Mouse (Mus musculus): ENCODE results near the gene Rnh1. TPM values are rescaled to one million over a fixed set of nuclear protein-coding genes. Genes with fewer than 3 reads are reported as not detected.

The Rnh1 gene
- 101 and 118 TPM in 2 replicates for polyA plus RNA-seq (2012; rRNA removed; ENCODE audit: low replicate concordance)

GRCm38 (mm10) chr7:141172116-141173006 lies at the start of gene Rnh1:
Gene Rnh1, minus strand, starts transcription at chr7:141172857.

DNA sequence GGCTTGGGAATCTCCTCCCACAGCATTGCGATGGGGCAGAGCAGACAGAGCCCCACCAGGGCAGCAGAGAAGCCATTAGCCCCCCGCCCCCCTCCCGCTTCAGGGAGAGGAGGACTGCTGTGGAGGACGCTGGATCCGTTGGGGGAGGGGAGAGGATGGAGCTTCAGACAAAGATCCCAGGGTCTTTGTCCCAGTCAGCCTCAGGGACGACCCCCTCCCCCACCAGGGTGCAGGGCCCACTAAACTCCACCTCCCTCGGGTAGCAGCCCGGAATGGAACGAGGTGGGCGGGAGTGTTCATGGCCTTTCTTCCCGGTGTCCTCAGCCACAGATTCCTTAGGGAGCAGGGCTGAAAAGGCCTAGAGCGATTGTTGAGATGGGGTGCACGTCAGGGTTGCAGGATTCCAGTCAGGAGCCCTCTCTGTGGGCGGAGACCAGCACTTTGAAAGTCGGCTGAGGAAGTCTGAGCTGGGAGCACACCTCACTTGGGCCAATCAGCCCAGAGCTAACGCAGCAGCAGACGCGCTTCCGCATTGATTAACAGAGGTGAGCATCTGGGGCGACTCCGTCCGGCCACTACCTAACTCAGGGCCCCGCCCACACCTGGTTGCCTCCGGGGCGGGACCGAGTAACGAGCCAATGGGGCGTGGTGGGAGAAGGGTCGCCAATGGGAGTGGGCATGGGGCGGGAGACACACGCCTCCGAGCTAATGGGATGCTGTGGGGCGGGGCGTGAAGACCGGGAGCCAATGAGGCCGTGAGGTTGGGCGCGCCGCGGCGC lies 42.6 kb upstream of the Rnh1 start, which contains the start of gene Rassf7:
Gene Rassf7 (plus strand): TSS at position 760 of the 779 bp plus-strand sequence.

DNA sequence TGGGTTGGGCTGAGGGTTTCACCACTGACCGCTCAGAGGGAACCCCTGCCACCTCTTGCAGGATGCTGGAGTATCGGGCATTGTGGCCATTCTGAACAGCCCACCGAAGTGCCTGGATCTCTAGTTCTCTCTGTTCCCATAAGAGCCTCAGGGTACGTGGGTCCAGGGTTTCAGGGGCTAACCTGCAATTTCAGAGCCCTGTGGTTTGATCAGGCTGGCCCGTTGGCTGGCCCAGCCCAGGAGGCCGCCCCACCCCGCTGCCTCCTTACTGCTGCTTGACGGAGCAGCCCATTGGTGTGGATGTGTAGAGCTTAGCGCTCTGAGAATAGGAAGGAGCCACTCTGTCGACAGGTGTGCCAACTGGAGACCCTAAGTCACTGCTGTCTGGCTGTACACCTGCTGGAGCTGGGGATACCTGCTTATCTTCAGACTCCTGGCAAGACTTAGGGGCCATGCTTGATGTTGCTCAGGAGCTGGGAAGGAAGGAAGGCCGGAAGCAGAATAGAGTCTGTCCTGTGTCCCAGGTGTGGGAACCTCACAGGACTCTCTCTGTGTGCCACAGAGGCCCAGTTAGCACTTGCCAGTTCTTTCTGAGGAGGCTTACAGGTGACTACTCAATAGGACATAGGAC lies 41.1 kb upstream of the Rnh1 start, which contains the start of gene Lmntd2:
Gene Lmntd2 (minus strand): TSS at position 476 of the 631 bp plus-strand sequence.

GRCm38 (mm10) chr7:141193948-141194347 lies 21.3 kb upstream of the Rnh1 start, which contains the start of the genes Hras and Lrrc56:
Gene Hras, minus strand, starts transcription at chr7:141194005.
Gene Lrrc56, plus strand, starts transcription at chr7:141194157.

DNA sequence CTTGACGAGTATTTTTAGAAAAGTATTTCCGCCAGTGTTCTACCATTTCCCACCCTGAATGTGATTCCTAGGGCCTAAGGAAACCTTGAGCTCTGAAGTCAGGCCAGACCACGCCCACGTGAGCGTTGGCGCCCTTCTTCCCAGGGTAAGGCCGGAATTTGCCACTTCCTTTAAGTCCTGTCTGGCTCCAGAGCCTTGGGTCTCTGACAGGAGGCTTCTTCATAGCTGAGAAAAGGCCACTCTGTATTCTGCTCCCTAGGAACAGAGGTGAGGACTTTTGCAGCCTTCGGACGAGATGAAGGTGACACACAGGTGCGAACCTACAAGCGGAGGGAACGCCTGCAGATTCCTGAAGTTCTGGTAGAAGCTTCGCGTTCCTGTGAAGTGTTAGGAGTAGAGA lies 50.4 kb downstream of the Rnh1 start, which contains the start of gene Ptdss2:
Gene Ptdss2 (plus strand): TSS at position 138 of the 400 bp plus-strand sequence.

GRCm38 (mm10) chr7:141117636-141118035 lies 55.0 kb downstream of the Rnh1 start, which contains the start of gene Ano9:
Gene Ano9, minus strand, starts transcription at chr7:141117806.

Other genes starting within 250 kb of the Rnh1 start
- 17.9 and 19.5 TPM in 2 replicates for gene Pgghg, start 231.5 kb downstream of the Rnh1 start, polyA plus RNA-seq (2012; rRNA removed; ENCODE audit: low replicate concordance)
- 1.1 and 1.3 TPM in 2 replicates for gene Ifitm5, start 222.6 kb downstream of the Rnh1 start, polyA plus RNA-seq (2012; rRNA removed; ENCODE audit: low replicate concordance)
- not detected in 2 replicates for gene Gm45717, start 216.9 kb downstream of the Rnh1 start, polyA plus RNA-seq (2012; rRNA removed; ENCODE audit: low replicate concordance)
- 322 and 327 TPM in 2 replicates for gene Ifitm2, start 216.9 kb downstream of the Rnh1 start, polyA plus RNA-seq (2012; rRNA removed; ENCODE audit: low replicate concordance)
- gene Ifitm1, start 205.6 kb downstream of the Rnh1 start, polyA plus RNA-seq (2012; rRNA removed; ENCODE audit: low replicate concordance): 69.2 and 79.8 TPM in 2 replicates
- 90.0 and 119 TPM in 2 replicates for gene Ifitm3, start 162.1 kb downstream of the Rnh1 start, polyA plus RNA-seq (2012; rRNA removed; ENCODE audit: low replicate concordance)
- gene Ifitm6, start 154.9 kb downstream of the Rnh1 start, polyA plus RNA-seq (2012; rRNA removed; ENCODE audit: low replicate concordance): 0.75 and 2.8 TPM in 2 replicates
- not detected in 2 replicates for gene Gm17387, start 143.7 kb downstream of the Rnh1 start, polyA plus RNA-seq (2012; rRNA removed; ENCODE audit: low replicate concordance)
- gene B4galnt4, start 111.8 kb downstream of the Rnh1 start, polyA plus RNA-seq (2012; rRNA removed; ENCODE audit: low replicate concordance): 12.4 and 24.8 TPM in 2 replicates
- gene Pkp3, start 94.6 kb downstream of the Rnh1 start, polyA plus RNA-seq (2012; rRNA removed; ENCODE audit: low replicate concordance): 124 and 153 TPM in 2 replicates
- 36.7 and 51.6 TPM in 2 replicates for gene Sigirr, start 72.3 kb downstream of the Rnh1 start, polyA plus RNA-seq (2012; rRNA removed; ENCODE audit: low replicate concordance)
- 63.8 and 73.8 TPM in 2 replicates for gene Ano9, start 55.1 kb downstream of the Rnh1 start, polyA plus RNA-seq (2012; rRNA removed; ENCODE audit: low replicate concordance)
- gene Ptdss2, start 50.5 kb downstream of the Rnh1 start, polyA plus RNA-seq (2012; rRNA removed; ENCODE audit: low replicate concordance): 22.2 and 35.2 TPM in 2 replicates
- gene Hras, start 21.1 kb upstream of the Rnh1 start, polyA plus RNA-seq (2012; rRNA removed; ENCODE audit: low replicate concordance): 42.6 and 50.0 TPM in 2 replicates
- gene Lrrc56, start 21.3 kb upstream of the Rnh1 start, polyA plus RNA-seq (2012; rRNA removed; ENCODE audit: low replicate concordance): 6.5 and 9.6 TPM in 2 replicates
- 9.3 and 10.1 TPM in 2 replicates for gene Lmntd2, start 41.2 kb upstream of the Rnh1 start, polyA plus RNA-seq (2012; rRNA removed; ENCODE audit: low replicate concordance)
- 141 and 227 TPM in 2 replicates for gene Rassf7, start 43.0 kb upstream of the Rnh1 start, polyA plus RNA-seq (2012; rRNA removed; ENCODE audit: low replicate concordance)
- gene Phrf1, start 55.9 kb upstream of the Rnh1 start, polyA plus RNA-seq (2012; rRNA removed; ENCODE audit: low replicate concordance): 28.2 and 33.6 TPM in 2 replicates
- 130 and 684 TPM in 2 replicates for gene Irf7, start 93.6 kb upstream of the Rnh1 start, polyA plus RNA-seq (2012; rRNA removed; ENCODE audit: low replicate concordance)
- gene Cdhr5, start 103.9 kb upstream of the Rnh1 start, polyA plus RNA-seq (2012; rRNA removed; ENCODE audit: low replicate concordance): 584 and 1,633 TPM in 2 replicates
- gene Sct, start 106.3 kb upstream of the Rnh1 start, polyA plus RNA-seq (2012; rRNA removed; ENCODE audit: low replicate concordance): 313 and 900 TPM in 2 replicates
- gene Drd4, start 119.1 kb upstream of the Rnh1 start, polyA plus RNA-seq (2012; rRNA removed; ENCODE audit: low replicate concordance): 0.08 and 0.33 TPM in 2 replicates
- gene Deaf1, start 154.8 kb upstream of the Rnh1 start, polyA plus RNA-seq (2012; rRNA removed; ENCODE audit: low replicate concordance): 25.6 and 42.3 TPM in 2 replicates
- 17.7 and 21.9 TPM in 2 replicates for gene Tmem80, start 154.9 kb upstream of the Rnh1 start, polyA plus RNA-seq (2012; rRNA removed; ENCODE audit: low replicate concordance)
- gene Eps8l2, start 166.0 kb upstream of the Rnh1 start, polyA plus RNA-seq (2012; rRNA removed; ENCODE audit: low replicate concordance): 289 and 479 TPM in 2 replicates
- gene Taldo1, start 219.3 kb upstream of the Rnh1 start, polyA plus RNA-seq (2012; rRNA removed; ENCODE audit: low replicate concordance): 174 and 342 TPM in 2 replicates
- 22.6 and 44.4 TPM in 2 replicates for gene Gatd1, start 241.3 kb upstream of the Rnh1 start, polyA plus RNA-seq (2012; rRNA removed; ENCODE audit: low replicate concordance)